Mouse (Mus musculus): ENCODE data around the gene Atg4a. TPM values are rescaled to one million over a fixed set of nuclear protein-coding genes. Genes with fewer than 3 reads are reported as not detected.

Gene Atg4a
- polyA plus RNA-seq, 1 experiment, result 12.7 TPM

DNA sequence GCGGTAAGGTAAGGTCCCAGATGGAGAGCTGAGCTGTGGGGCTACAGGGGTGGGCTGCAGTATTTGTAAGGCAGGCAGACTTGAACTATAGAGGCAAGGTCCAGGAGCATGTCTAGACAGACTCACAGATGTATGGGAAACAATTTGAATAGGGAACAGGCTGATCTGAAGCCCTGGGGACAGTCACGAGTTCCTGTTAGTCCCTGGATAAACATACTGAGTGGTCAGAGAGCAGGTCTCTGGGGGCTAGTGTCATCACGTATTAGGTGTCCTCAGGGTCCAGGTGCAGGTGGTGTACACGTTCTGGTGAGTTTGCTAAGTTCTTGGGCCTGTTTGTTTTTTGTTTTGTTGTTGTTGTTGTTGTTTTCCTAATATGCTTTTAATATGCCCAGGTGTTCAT is 23.5 kb downstream of the Atg4a start:
- no peak for TF ChIP-seq POLR2A (IDR thresholded peaks at IDR 0.05; ENCODE audit: extremely low read depth, insufficient read depth, low read length)
- TF ChIP-seq CTCF (IDR thresholded peaks at IDR 0.05; ENCODE audit: extremely low read depth, insufficient read depth, low read length), result no peak
- peaks cover 4% of the 10 kb centered on the region for H3K4me1 ChIP-seq (ENCODE audit: control insufficient read depth, insufficient read depth, low read length)
- no peak overlapping the region for H3K4me3 ChIP-seq (ENCODE audit: insufficient read depth, low read length)
- H3K27ac ChIP-seq (ENCODE audit: insufficient read depth, low read length), result no peak overlapping the region

DNA sequence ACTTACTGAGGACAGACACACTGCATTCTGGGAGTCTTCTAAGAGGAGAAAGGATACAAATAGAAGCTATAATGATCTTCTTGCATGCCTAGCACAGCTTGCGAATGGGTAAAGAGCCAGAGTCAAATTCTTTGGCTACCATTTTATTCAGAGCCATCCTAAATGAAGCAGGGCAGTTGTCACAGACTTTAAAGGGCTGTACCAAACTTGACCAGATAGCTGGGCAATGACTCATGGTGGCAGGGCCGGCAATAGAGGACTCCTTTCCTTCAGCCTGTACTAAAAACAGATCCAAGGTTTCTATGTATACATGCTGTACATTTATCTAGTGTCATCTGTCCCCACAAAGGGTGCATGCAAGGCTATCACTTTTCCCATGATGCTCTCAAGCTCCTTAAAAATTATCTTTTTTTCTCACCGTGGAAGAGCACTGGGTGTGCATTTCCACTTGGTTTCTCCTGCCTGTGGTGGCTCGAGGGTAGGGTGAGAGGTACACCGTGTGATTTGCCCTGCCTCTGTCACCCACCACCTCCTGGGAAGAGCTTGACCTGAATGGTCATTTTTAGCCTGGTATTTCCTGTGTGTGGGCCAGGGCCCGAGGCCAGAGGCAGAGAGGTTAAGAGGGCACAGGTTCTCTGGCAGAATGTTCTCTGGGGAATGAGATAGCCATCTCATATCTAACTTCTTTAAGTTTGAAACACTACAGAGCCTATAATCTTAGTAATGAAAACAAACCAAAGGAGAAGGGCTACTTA is 26.7 kb downstream of the Atg4a start:
- peak overlapping the region; percentile 65 for H3K27ac ChIP-seq (ENCODE audit: insufficient read depth, low read length)

DNA sequence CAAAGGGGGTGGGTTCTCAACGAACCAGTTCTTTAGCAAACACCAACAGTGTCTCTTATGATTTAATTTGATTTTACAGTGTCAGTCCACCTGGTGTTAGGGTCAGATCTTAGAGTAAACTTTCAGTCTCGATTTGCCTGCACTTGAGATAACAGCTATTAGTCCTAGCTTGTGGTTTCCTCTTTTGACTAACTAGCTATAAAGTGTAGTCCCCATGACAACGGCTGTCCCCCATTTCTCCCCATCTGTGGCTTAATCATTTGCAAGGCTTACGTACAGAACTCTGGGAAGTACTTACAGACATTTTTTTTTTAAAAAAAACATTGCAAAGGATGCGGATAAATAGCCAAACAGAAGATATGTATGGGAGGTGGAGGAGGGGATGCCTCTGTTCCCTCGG is 28.1 kb downstream of the Atg4a start:
- H3K4me3 ChIP-seq (ENCODE audit: insufficient read depth, low read length), result no peak overlapping the region
- peaks cover 2% of the 10 kb centered on the region for H3K4me1 ChIP-seq (ENCODE audit: control insufficient read depth, insufficient read depth, low read length)
- TF ChIP-seq CTCF (IDR thresholded peaks at IDR 0.05; ENCODE audit: extremely low read depth, insufficient read depth, low read length) (no peak), POLR2A (IDR thresholded peaks at IDR 0.05; ENCODE audit: extremely low read depth, insufficient read depth, low read length) (no peak)
- H3K27ac ChIP-seq (ENCODE audit: insufficient read depth, low read length), result no peak overlapping the region

More for the DNA sequence above, 26.7 kb downstream of the Atg4a start:
- TF ChIP-seq CTCF (IDR thresholded peaks at IDR 0.05; ENCODE audit: extremely low read depth, insufficient read depth, low read length), result no peak
- TF ChIP-seq POLR2A (IDR thresholded peaks at IDR 0.05; ENCODE audit: extremely low read depth, insufficient read depth, low read length), result no peak
- H3K4me3 ChIP-seq (ENCODE audit: insufficient read depth, low read length), result no peak overlapping the region
- H3K4me1 ChIP-seq (ENCODE audit: control insufficient read depth, insufficient read depth, low read length), result peaks cover 4% of the 10 kb centered on the region

DNA sequence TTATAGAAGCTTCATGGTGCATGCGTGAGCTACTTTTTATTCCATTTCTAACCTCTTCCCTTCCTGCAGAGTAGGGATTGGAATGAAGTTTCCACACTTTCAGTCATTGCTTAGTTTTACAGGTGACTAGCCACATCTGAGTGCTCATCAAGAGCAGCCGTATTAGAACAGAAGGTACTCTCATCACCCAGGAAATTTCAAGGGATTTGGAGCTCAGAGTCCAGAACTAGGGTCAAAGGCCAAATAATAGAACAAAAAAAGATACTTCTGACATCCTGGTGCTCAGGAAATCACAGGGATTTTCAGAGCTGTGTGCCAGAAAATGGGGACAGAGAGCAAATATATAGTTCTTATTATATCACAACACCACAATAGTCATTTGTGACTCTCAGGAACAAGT is 28.5 kb downstream of the Atg4a start:
- no peak overlapping the region for H3K4me3 ChIP-seq (ENCODE audit: insufficient read depth, low read length)
- no peak for TF ChIP-seq CTCF (IDR thresholded peaks at IDR 0.05; ENCODE audit: extremely low read depth, insufficient read depth, low read length)
- no peak for TF ChIP-seq POLR2A (IDR thresholded peaks at IDR 0.05; ENCODE audit: extremely low read depth, insufficient read depth, low read length)
- H3K27ac ChIP-seq (ENCODE audit: insufficient read depth, low read length), result no peak overlapping the region
- H3K4me1 ChIP-seq (ENCODE audit: control insufficient read depth, insufficient read depth, low read length), result peaks cover 2% of the 10 kb centered on the region

DNA sequence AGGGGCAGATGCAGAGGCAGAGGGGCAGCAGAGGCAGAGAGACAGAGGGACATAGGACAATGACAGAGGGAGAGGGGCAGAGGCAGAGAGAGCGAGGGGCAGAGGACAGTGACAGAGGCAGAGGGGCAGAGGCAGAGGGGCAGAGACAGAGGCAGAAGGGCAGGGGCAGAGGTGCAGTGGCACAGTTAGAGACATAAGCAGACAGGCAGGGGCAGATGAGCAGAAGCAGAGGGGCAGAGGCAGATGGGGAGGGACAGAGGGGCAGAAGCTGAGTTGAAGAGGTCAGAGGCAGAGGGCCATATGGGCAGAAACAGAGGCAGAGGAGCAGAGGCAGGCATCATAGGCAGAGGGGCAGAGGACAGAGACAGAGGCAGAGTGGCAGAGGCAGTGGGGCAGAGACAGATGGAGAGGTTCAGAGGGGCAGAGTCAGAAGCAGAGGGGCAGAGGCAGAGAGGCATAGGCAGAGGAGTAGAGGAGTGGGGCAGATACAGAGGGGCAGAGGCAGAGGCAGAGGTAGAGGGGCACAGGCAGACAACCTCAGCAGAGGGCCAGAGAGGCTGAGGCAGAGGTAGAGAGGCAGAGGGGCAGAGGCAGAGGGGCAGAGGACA is 40.3 kb downstream of the Atg4a start:
- TF ChIP-seq POLR2A (IDR thresholded peaks at IDR 0.05; ENCODE audit: extremely low read depth, insufficient read depth, low read length) (no peak), CTCF (IDR thresholded peaks at IDR 0.05; ENCODE audit: extremely low read depth, insufficient read depth, low read length) (no peak)
- no peak overlapping the region for H3K27ac ChIP-seq (ENCODE audit: insufficient read depth, low read length)
- H3K4me3 ChIP-seq (ENCODE audit: insufficient read depth, low read length), result no peak overlapping the region
- no peaks in the 10 kb centered on the region for H3K4me1 ChIP-seq (ENCODE audit: control insufficient read depth, insufficient read depth, low read length)

DNA sequence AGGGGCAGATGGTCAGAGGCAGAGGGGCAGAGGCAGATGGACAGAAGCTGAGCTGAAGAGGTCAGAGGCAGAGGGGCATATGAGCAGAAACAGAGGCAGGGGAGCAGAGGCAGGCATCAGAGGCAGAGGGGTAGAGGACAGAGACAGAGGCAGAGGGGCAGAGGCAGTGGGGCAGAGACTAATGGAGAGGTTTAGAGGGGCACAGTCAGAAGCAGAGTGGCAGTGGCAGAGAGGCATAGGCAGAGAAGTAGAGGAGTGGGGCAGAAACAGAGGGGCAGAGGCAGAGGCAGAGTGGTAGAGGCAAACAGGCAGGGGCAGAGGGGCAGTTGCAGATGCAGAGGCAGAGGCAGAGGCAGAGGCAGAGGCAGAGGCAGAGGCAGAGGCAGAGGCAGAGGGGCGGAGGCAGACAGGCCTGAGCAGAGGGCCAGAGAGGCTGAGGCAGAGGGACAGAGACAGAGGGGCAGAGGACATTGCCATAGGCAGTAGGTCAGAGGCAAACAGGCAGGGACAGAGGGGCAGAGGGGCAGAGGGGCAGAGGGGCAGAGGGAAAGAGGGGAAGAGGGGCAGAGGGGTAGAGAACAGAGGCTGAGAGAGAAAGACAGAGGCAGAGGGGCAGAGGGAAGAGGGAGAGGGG is 41.3 kb downstream of the Atg4a start:
- no peak for TF ChIP-seq POLR2A (IDR thresholded peaks at IDR 0.05; ENCODE audit: extremely low read depth, insufficient read depth, low read length)
- TF ChIP-seq CTCF (IDR thresholded peaks at IDR 0.05; ENCODE audit: extremely low read depth, insufficient read depth, low read length), result no peak
- Histone ChIP-seq H3K4me3 (ENCODE audit: insufficient read depth, low read length) (no peak overlapping the region), H3K27ac (ENCODE audit: insufficient read depth, low read length) (no peak overlapping the region), H3K4me1 (ENCODE audit: control insufficient read depth, insufficient read depth, low read length) (no peaks in the 10 kb centered on the region)

DNA sequence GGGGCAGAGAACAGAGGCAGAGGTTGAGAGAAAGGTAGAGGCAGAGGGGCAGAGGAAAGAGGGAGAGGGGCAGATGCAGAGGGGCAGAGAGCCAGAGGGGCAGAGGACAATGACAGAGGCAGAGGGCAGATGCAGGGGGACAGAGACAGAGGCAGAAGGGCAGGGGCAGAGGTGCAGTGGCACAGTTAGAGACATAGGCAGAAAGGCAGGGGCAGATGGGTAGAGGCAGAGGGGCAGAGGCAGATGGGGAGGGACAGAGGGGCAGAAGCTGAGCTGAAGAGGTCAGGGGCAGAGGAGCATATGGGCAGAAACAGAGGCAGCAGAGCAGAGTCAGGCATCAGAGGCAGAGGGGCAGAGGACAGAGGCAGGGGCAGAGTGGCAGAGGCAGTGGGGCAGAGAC is 42.2 kb downstream of the Atg4a start:
- H3K27ac ChIP-seq (ENCODE audit: insufficient read depth, low read length), result no peak overlapping the region
- TF ChIP-seq CTCF (IDR thresholded peaks at IDR 0.05; ENCODE audit: extremely low read depth, insufficient read depth, low read length) (no peak), POLR2A (IDR thresholded peaks at IDR 0.05; ENCODE audit: extremely low read depth, insufficient read depth, low read length) (no peak)
- no peak overlapping the region for H3K4me3 ChIP-seq (ENCODE audit: insufficient read depth, low read length)
- H3K4me1 ChIP-seq (ENCODE audit: control insufficient read depth, insufficient read depth, low read length), result no peaks in the 10 kb centered on the region

DNA sequence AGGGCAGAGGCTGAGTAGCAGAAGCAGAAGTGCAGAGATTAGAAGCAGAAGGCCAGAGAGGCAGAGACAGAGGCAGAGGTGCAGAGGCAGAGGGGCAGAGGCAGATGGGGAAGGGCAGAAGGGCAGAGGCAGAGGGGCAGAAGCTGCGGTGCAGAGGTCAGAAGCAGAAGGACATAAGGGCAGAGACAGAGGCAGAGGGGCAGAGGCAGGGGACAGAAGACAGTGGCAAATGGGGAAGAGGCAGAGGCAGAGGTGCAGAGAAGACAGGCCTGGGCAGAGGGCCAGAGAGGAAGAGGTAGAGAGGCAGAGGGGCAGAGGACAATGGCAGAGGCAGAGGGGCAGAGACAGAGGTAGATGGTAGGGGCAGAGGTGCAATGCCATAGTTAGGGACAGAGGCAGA is 193.0 kb downstream of the Atg4a start:
- Histone ChIP-seq H3K27ac (ENCODE audit: insufficient read depth, low read length) (no peak overlapping the region), H3K4me3 (ENCODE audit: insufficient read depth, low read length) (no peak overlapping the region), H3K4me1 (ENCODE audit: control insufficient read depth, insufficient read depth, low read length) (no peaks in the 10 kb centered on the region)
- no peak for TF ChIP-seq POLR2A (IDR thresholded peaks at IDR 0.05; ENCODE audit: extremely low read depth, insufficient read depth, low read length)

DNA sequence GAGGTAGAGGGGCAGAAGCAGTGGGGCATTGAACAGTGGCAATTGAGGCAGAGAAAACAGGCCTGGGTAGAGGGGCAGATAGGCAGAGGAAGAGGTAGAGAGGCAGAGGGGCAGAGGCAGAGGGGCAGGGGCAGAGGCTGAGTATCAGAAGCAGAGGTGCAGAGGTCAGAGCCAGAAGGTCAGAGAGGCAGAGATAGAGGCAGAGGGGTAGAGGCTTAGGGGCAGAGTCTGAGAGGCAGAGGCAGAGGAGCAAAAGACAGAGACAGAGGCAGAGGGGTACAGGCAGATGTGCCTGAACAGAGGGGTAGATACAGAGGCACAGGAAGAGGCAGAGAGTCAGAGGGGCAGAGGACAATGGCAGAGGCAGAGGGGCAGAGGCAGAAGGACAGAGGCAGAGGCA is 193.6 kb downstream of the Atg4a start:
- TF ChIP-seq CTCF (IDR thresholded peaks at IDR 0.05; ENCODE audit: extremely low read depth, insufficient read depth, low read length), result no peak
- TF ChIP-seq POLR2A (IDR thresholded peaks at IDR 0.05; ENCODE audit: extremely low read depth, insufficient read depth, low read length), result no peak
- H3K4me3 ChIP-seq (ENCODE audit: insufficient read depth, low read length), result no peak overlapping the region
- H3K4me1 ChIP-seq (ENCODE audit: control insufficient read depth, insufficient read depth, low read length), result no peaks in the 10 kb centered on the region
- H3K27ac ChIP-seq (ENCODE audit: insufficient read depth, low read length), result no peak overlapping the region

DNA sequence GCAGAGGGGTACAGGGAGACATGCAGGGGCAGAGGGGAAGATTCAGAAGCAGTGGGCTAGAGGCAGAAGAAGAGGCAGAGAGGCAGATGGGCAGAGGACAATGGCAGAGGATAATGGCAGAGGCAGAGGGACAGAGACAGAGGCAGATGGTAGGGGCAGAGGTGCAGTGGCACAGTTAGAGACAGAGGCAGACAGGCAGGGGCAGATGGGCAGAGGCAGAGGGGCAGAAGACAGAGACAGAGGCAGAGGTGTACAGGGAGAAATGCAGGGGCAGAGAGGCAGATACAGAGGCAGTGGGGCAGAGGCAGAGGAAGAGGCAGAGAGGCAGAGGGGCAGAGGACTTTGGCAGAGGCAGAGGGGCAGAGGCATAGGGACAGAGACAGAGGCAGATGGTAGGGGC is 194.5 kb downstream of the Atg4a start:
- TF ChIP-seq POLR2A (IDR thresholded peaks at IDR 0.05; ENCODE audit: extremely low read depth, insufficient read depth, low read length), result no peak
- no peak for TF ChIP-seq CTCF (IDR thresholded peaks at IDR 0.05; ENCODE audit: extremely low read depth, insufficient read depth, low read length)
- no peaks in the 10 kb centered on the region for H3K4me1 ChIP-seq (ENCODE audit: control insufficient read depth, insufficient read depth, low read length)
- H3K4me3 ChIP-seq (ENCODE audit: insufficient read depth, low read length), result no peak overlapping the region
- no peak overlapping the region for H3K27ac ChIP-seq (ENCODE audit: insufficient read depth, low read length)
